Mouse (Mus musculus) MEL (cell line): ENCODE results near the gene Cdk14. TPM values are rescaled to one million over a fixed set of nuclear protein-coding genes. Genes with fewer than 3 reads are reported as not detected.
A peak's percentile ranks its signal among the peaks of the same experiment; 100 is the strongest.

Source experiments
- DNase-seq: peaks from one replicate; pipeline ENCODE4 v3.0.0; 2011; ENCODE audit warnings: low read depth, low spot score
- H3K27ac ChIP-seq: 2 replicates; pipeline ENCODE4 v1.5.1; 2012; ENCODE audit warnings: low read depth, mild to moderate bottlenecking, control low read depth, low read length, moderate library complexity; ENCODE audit not compliant: control insufficient read depth
- H3K27me3 ChIP-seq, 2 experiments: fragments of 150-350 bp in 1 of 2; sonication (generic) in 1 of 2; 2 replicates each; pipeline ENCODE4 v1.6.1; 2012; ENCODE audit warnings: low read length in 2 of 2, mild to moderate bottlenecking in 2 of 2, improper control_type of control experiment in 1 of 2, moderate library complexity in 1 of 2; ENCODE audit not compliant: insufficient read depth in 2 of 2, control insufficient read depth in 1 of 2
- H3K36me3 ChIP-seq, 2 experiments: 2 replicates each; pipeline ENCODE4 v1.6.1; 2012 to 2014; ENCODE audit warnings: low read length in 2 of 2, improper control_type of control experiment in 1 of 2, inconsistent platforms in 1 of 2, mild to moderate bottlenecking in 1 of 2; ENCODE audit not compliant: insufficient read depth in 2 of 2, control insufficient read depth in 1 of 2
- H3K4me1 ChIP-seq, 2 experiments: fragments of 150-350 bp in 1 of 2; sonication (generic) in 1 of 2; 2 replicates each; pipeline ENCODE4 v1.6.1; 2012; ENCODE audit warnings: low read length in 2 of 2, improper control_type of control experiment in 1 of 2, mild to moderate bottlenecking in 1 of 2; ENCODE audit not compliant: insufficient read depth in 2 of 2, control insufficient read depth in 1 of 2
- H3K4me3 ChIP-seq, 2 experiments: fragments of 150-350 bp in 1 of 2; sonication (generic) in 1 of 2; 2 replicates each; pipeline ENCODE4 v1.5.1; 2012; ENCODE audit warnings: low read depth in 2 of 2, low read length in 2 of 2, mild to moderate bottlenecking in 2 of 2, moderate library complexity in 2 of 2, control low read depth in 1 of 2, improper control_type of control experiment in 1 of 2; ENCODE audit not compliant: control insufficient read depth in 1 of 2, insufficient read depth in 1 of 2
- H3K79me2 ChIP-seq: 2 replicates; pipeline ENCODE4 v1.6.1; 2012; ENCODE audit warnings: mild to moderate bottlenecking, low read length, moderate library complexity; ENCODE audit not compliant: control insufficient read depth, poor library complexity, insufficient read depth
- H3K9ac ChIP-seq: 2 replicates; pipeline ENCODE4 v1.6.1; 2012; ENCODE audit warnings: low read depth, mild to moderate bottlenecking, control low read depth, low read length, moderate library complexity; ENCODE audit not compliant: control insufficient read depth, poor library complexity, severe bottlenecking
- H3K9me3 ChIP-seq: fragments of 150-350 bp; sonication (generic); replicated peaks from 2 replicates; pipeline ENCODE4 v1.6.1; 2012; ENCODE audit warnings: mild to moderate bottlenecking, low read length, improper control_type of control experiment, moderate library complexity; ENCODE audit not compliant: insufficient read depth
- BHLHE40 ChIP-seq: IDR thresholded peaks from 2 replicates; pipeline ENCODE4 v1.6.1; 2012; ENCODE audit warnings: low read depth, mild to moderate bottlenecking, inconsistent platforms, low read length, improper control_type of control experiment, borderline replicate concordance
- CHD1 ChIP-seq: IDR thresholded peaks from 2 replicates; pipeline ENCODE4 v1.6.1; 2012; ENCODE audit warnings: low read depth, mild to moderate bottlenecking, inconsistent platforms, low read length, improper control_type of control experiment
- CTCF ChIP-seq, 3 experiments: IDR thresholded peaks in 2 of 3; conservative IDR thresholded peaks in 1 of 3; 2 replicates each; pipeline ENCODE4 v1.5.1; 2011 to 2012; ENCODE audit warnings: low read length in 3 of 3, low read depth in 2 of 3, mild to moderate bottlenecking in 2 of 3, improper control_type of control experiment in 1 of 3, inconsistent platforms in 1 of 3, mixed read lengths in 1 of 3, moderate library complexity in 1 of 3; ENCODE audit not compliant: control insufficient read depth in 1 of 3, insufficient read depth in 1 of 3, poor library complexity in 1 of 3, severe bottlenecking in 1 of 3
- ETS1 ChIP-seq: IDR thresholded peaks from 2 replicates; pipeline ENCODE4 v1.6.1; 2012; ENCODE audit warnings: low read depth, mild to moderate bottlenecking, inconsistent platforms, low read length, improper control_type of control experiment, moderate library complexity
- HCFC1 ChIP-seq: IDR thresholded peaks from 2 replicates; pipeline ENCODE4 v1.6.1; 2012; ENCODE audit warnings: low read depth, mild to moderate bottlenecking, inconsistent platforms, low read length, improper control_type of control experiment, moderate library complexity
- JUND ChIP-seq: IDR thresholded peaks from 2 replicates; pipeline ENCODE4 v1.6.1; 2011; ENCODE audit warnings: low read depth, mild to moderate bottlenecking, improper control_type of control experiment, low read length
- MAX ChIP-seq: IDR thresholded peaks from 2 replicates; pipeline ENCODE4 v1.6.1; 2011; ENCODE audit warnings: low read length, improper control_type of control experiment
- MEF2A ChIP-seq: IDR thresholded peaks from 2 replicates; pipeline ENCODE4 v1.6.1; 2014; ENCODE audit warnings: low read depth, mild to moderate bottlenecking, inconsistent platforms, low read length, improper control_type of control experiment; ENCODE audit not compliant: poor library complexity, insufficient replicate concordance, severe bottlenecking; ENCODE audit errors: extremely low read depth
- MXI1 ChIP-seq: IDR thresholded peaks from 2 replicates; pipeline ENCODE4 v1.6.1; 2011; ENCODE audit warnings: mild to moderate bottlenecking, low read depth, low read length, improper control_type of control experiment
- MYB ChIP-seq: IDR thresholded peaks from 2 replicates; pipeline ENCODE4 v1.6.1; 2011; ENCODE audit warnings: mild to moderate bottlenecking, low read depth, low read length, improper control_type of control experiment
- POLR2AphosphoS2 ChIP-seq: IDR thresholded peaks from 2 replicates; pipeline ENCODE4 v1.6.1; 2011; ENCODE audit warnings: low read length, improper control_type of control experiment
- POLR2AphosphoS5 ChIP-seq: IDR thresholded peaks from 2 replicates; pipeline ENCODE4 v1.6.1; 2012; ENCODE audit warnings: low read depth, borderline replicate concordance, mild to moderate bottlenecking, inconsistent platforms, low read length, moderate library complexity, mixed read lengths
- RAD21 ChIP-seq: IDR thresholded peaks from 2 replicates; pipeline ENCODE4 v1.6.1; 2011; ENCODE audit warnings: mild to moderate bottlenecking, low read depth, low read length, improper control_type of control experiment
- RCOR1 ChIP-seq: IDR thresholded peaks from 2 replicates; pipeline ENCODE4 v1.6.1; 2012; ENCODE audit warnings: low read depth, mild to moderate bottlenecking, inconsistent platforms, low read length, improper control_type of control experiment
- TAL1 ChIP-seq: IDR thresholded peaks from 2 replicates; pipeline ENCODE4 v1.6.1; 2012; ENCODE audit warnings: mild to moderate bottlenecking, inconsistent platforms, low read length, moderate library complexity, mixed read lengths
- TCF12 ChIP-seq: IDR thresholded peaks from 2 replicates; pipeline ENCODE4 v1.6.1; 2014; ENCODE audit warnings: low read depth, mild to moderate bottlenecking, inconsistent platforms, low read length, improper control_type of control experiment, moderate library complexity
- UBTF ChIP-seq: IDR thresholded peaks from 2 replicates; pipeline ENCODE4 v1.6.1; 2012; ENCODE audit warnings: low read depth, mild to moderate bottlenecking, inconsistent platforms, low read length, improper control_type of control experiment, moderate library complexity, borderline replicate concordance; ENCODE audit not compliant: insufficient read depth
- USF2 ChIP-seq, 2 experiments: IDR thresholded peaks; 2 replicates each; pipeline ENCODE4 v1.6.1; 2011 to 2012; ENCODE audit warnings: improper control_type of control experiment in 2 of 2, low read length in 2 of 2, borderline replicate concordance in 1 of 2, inconsistent platforms in 1 of 2, low read depth in 1 of 2, mild to moderate bottlenecking in 1 of 2; ENCODE audit not compliant: insufficient read depth in 1 of 2
- ZKSCAN1 ChIP-seq: IDR thresholded peaks from 2 replicates; pipeline ENCODE4 v1.6.1; 2012; ENCODE audit warnings: low read depth, mild to moderate bottlenecking, inconsistent platforms, low read length, improper control_type of control experiment, moderate library complexity
- ZNF384 ChIP-seq: IDR thresholded peaks from 2 replicates; pipeline ENCODE4 v1.6.1; 2012; ENCODE audit warnings: low read depth, mild to moderate bottlenecking, inconsistent platforms, low read length, improper control_type of control experiment
- polyA plus RNA-seq, 2 experiments: library from polyadenylated mRNA; stranded (reverse) in 1 of 2; unstranded in 1 of 2; fragments of >175 nt in 1 of 2; fragments of >200 nt in 1 of 2; gene quantifications; 2 replicates each; pipeline versions ENCODE4 v1.2.1 to v1.2.4; 2012; ENCODE audit warnings: low replicate concordance in 2 of 2, low read depth in 1 of 2; ENCODE audit not compliant: insufficient read length in 2 of 2, insufficient read depth in 1 of 2, missing spikeins in 1 of 2
- total RNA-seq: library from RNA; depleted of rRNA; stranded (reverse); fragments of 300-350 nt; gene quantifications from 2 replicates; pipeline ENCODE4 v1.2.3, GENCODE M21; 2012

The Cdk14 gene
- total and polyA plus RNA-seq, 3 experiments: not detected

DNA sequence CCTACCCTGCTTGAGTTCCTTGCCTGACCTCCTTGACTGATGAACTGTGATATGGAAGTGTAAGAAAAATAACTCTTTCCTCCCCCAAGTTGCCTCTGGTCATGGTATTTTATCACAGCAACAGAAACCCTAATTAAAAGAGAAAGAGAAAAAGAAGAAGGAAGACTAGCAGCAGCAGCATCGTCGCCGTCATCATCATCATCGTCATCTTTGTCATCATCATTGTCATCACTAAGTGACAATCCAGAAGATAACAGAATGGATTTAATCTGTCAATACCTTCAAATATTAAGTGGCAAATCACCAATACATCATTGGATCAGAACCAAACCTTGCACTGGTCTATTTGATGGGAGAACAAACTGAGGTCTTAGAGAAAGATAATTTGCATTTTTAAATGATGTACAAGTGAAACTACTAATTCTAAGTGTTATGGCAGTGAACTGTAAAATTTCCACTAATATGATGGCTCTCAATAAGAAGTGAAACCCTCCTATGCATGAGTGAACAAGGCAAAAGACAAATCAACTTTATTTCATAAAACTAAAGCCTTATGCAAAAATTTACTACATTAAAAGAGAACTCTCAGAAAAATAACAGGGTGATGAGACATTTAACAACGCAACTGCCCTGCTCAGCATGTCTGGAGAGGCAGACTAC lies 225.4 kb downstream of the Cdk14 start:
- no peak overlapping the region for H3K9ac ChIP-seq
- TF ChIP-seq MYB: no peak
- TF ChIP-seq JUND: no peak
- no peak for TF ChIP-seq CTCF (IDR thresholded peaks at IDR 0.05 in 2 of 3, conservative IDR thresholded peaks at IDR 0.05 in 1 of 3; ENCODE audit: control insufficient read depth in 1 of 3, insufficient read depth in 1 of 3, low read depth in 2 of 3, low read length in 3 of 3, poor library complexity in 1 of 3, severe bottlenecking in 1 of 3)
- no peak for TF ChIP-seq POLR2AphosphoS2
- no peak for TF ChIP-seq MAX
- TF ChIP-seq TCF12: no peak
- no peak for TF ChIP-seq RAD21
- TF ChIP-seq MXI1: no peak
- TF ChIP-seq ZKSCAN1: no peak
- no peak for TF ChIP-seq RCOR1
- no peak for TF ChIP-seq CHD1
- no peak for TF ChIP-seq USF2 (IDR thresholded peaks at IDR 0.05; ENCODE audit: borderline replicate concordance in 1 of 2, insufficient read depth in 1 of 2, low read depth in 1 of 2, low read length in 2 of 2)
- no peak for TF ChIP-seq HCFC1
- TF ChIP-seq TAL1: no peak
- no peak for TF ChIP-seq ZNF384
- TF ChIP-seq UBTF: no peak
- DNase-seq: no peak
- H3K4me1 ChIP-seq: no peaks in the 10 kb centered on the region
- H3K79me2 ChIP-seq: no peaks in the 10 kb centered on the region
- no peaks in the 10 kb centered on the region for H3K27me3 ChIP-seq
- no peaks in the 10 kb centered on the region for H3K36me3 ChIP-seq
- no peaks in the 10 kb centered on the region for H3K9me3 ChIP-seq
- H3K27ac ChIP-seq: no peak overlapping the region
- no peak overlapping the region for H3K4me3 ChIP-seq

DNA sequence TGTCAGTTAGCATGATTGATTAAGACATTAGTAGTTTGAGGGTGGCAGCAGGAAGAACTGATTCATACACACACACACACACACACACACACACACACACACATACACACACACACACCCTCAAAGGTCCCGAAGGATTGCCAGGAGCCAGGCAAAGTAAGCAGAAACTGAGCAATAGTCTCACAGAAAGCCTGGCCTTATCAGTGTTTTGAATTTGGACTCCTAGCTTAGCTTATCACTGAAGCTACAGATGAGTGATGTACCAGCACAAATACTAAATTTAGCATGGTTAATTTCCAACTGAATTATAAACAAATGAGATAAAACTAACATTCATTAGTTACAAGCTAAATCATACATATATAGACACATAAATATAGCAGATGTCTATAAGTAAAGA lies 230.5 kb downstream of the Cdk14 start:
- no peaks in the 10 kb centered on the region; a peak in 1 of 4 replicates for H3K36me3 ChIP-seq
- no peaks in the 10 kb centered on the region for H3K27me3 ChIP-seq
- no peak for DNase-seq
- H3K79me2 ChIP-seq: no peaks in the 10 kb centered on the region
- H3K4me3 ChIP-seq: no peak overlapping the region
- TF ChIP-seq MEF2A (peak; percentile 78; the same call in 1 of the 2 replicates), BHLHE40 (no peak), POLR2AphosphoS5 (no peak), ETS1 (peak; percentile 33; the same call in 1 of the 2 replicates)
- H3K27ac ChIP-seq: no peak overlapping the region
- no peaks in the 10 kb centered on the region for H3K9me3 ChIP-seq
- H3K4me1 ChIP-seq: peaks cover 0 to 3% of the 10 kb centered on the region in 2 experiments; a peak in 2 of 4 replicates
- no peak overlapping the region for H3K9ac ChIP-seq
